Mouse (Mus musculus) hindbrain, embryonic 15.5 days (tissue): Measurements from ENCODE around the gene Zkscan2. TPM values are rescaled to one million over a fixed set of nuclear protein-coding genes. Genes with fewer than 3 reads are reported as not detected.

ENCODE experiments used
- ATAC-seq: fragments of 200-750 bp; cut with Nextera tagmentation; 2 replicates; pipeline ENCODE4 v1.8.0; 2017; ENCODE audit warnings: low read depth, moderate number of reproducible peaks, moderate TSS enrichment; ENCODE audit not compliant: low FRiP score
- H3K27ac ChIP-seq: fragments of 300-500 bp; sonication (generic); replicated peaks from 2 replicates; pipeline ENCODE4 v1.5.1; 2015; ENCODE audit warnings: mild to moderate bottlenecking, inconsistent platforms
- H3K27me3 ChIP-seq: fragments of 300-500 bp; sonication (generic); 2 replicates; pipeline ENCODE4 v1.6.1; 2015; ENCODE audit warnings: control low read depth, inconsistent platforms
- H3K36me3 ChIP-seq: fragments of 300-500 bp; sonication (generic); 2 replicates; pipeline ENCODE4 v1.6.1; 2015; ENCODE audit warnings: control low read depth, inconsistent platforms
- H3K4me1 ChIP-seq: fragments of 300-500 bp; sonication (generic); replicated peaks from 2 replicates; pipeline ENCODE4 v1.6.1; 2015; ENCODE audit warnings: control low read depth, inconsistent platforms
- H3K4me2 ChIP-seq: fragments of 300-500 bp; sonication (generic); 2 replicates; pipeline ENCODE4 v1.6.1; 2015; ENCODE audit warnings: moderate library complexity, mild to moderate bottlenecking, inconsistent platforms
- H3K4me3 ChIP-seq: fragments of 300-500 bp; sonication (generic); 2 replicates; pipeline ENCODE4 v1.5.1; 2015; ENCODE audit warnings: mild to moderate bottlenecking, inconsistent platforms
- H3K9ac ChIP-seq: fragments of 300-500 bp; sonication (generic); 2 replicates; pipeline ENCODE4 v1.6.1; 2015; ENCODE audit warnings: inconsistent platforms
- H3K9me3 ChIP-seq: fragments of 300-500 bp; sonication (generic); 2 replicates; pipeline ENCODE4 v1.6.1; 2016; ENCODE audit warnings: control low read depth, inconsistent platforms
- WGBS: fragments of 180-500 bp; shearing (Covaris S2); methylation state at CpG from one replicate; pipeline ENCODE4 v1.1.7; 2015; 5-methylcytosine and 5-hydroxymethylcytosine counted together
- polyA plus RNA-seq: library from polyadenylated mRNA; unstranded; fragments of >200 nt; fragmentation: Nextera tagmentation; extraction: Ambion mirVana; gene quantifications from 2 replicates; pipeline ENCODE4 v1.2.1, GENCODE M21; 2015

Gene Zkscan2
- 11.4 and 12.6 TPM in 2 replicates for polyA plus RNA-seq

- Histone ChIP-seq H3K4me1 (peaks cover 28% of the 10 kb centered on the region), H3K36me3 (peaks cover 19% of the 10 kb centered on the region; the same call in 1 of the 2 replicates), H3K4me3 (peak within 1 kb of the TSS; percentile 69), H3K27ac (peak within 1 kb of the TSS; percentile 97), H3K9ac (peak within 1 kb of the TSS; percentile 89), H3K9me3 (no peaks in the 10 kb centered on the region), H3K27me3 (no peaks in the 10 kb centered on the region), H3K4me2 (peak within 1 kb of the TSS; percentile 75)
- peak; percentile 95 for ATAC-seq
- WGBS, result under 1% methylated on average over 70 of the region's 71 CpGs
Observed at GRCm38 (mm10) chr7:123500239-123501219, at the start of gene Zkscan2. Gene Zkscan2 (minus strand): TSS chr7:123500449.

GRCm38 (mm10) chr7:123529190-123529589 lies 28.9 kb upstream of the Zkscan2 start:
- Histone ChIP-seq H3K9ac (no peak overlapping the region), H3K27me3 (no peaks in the 10 kb centered on the region), H3K4me2 (no peak overlapping the region), H3K27ac (no peak overlapping the region), H3K9me3 (no peaks in the 10 kb centered on the region), H3K4me1 (peaks cover 4% of the 10 kb centered on the region), H3K4me3 (no peak overlapping the region), H3K36me3 (no peaks in the 10 kb centered on the region)
- 91% methylated on average over 3 of the region's 3 CpGs for WGBS
- no peak for ATAC-seq

GRCm38 (mm10) chr7:123525761-123526160 lies 25.5 kb upstream of the Zkscan2 start:
- H3K9ac ChIP-seq, result no peak overlapping the region
- H3K27ac ChIP-seq, result no peak overlapping the region
- H3K9me3 ChIP-seq, result no peaks in the 10 kb centered on the region
- no peaks in the 10 kb centered on the region for H3K27me3 ChIP-seq
- H3K4me3 ChIP-seq, result no peak overlapping the region
- peaks cover 4% of the 10 kb centered on the region for H3K4me1 ChIP-seq
- no peaks in the 10 kb centered on the region for H3K36me3 ChIP-seq
- no peak for ATAC-seq
- H3K4me2 ChIP-seq, result no peak overlapping the region
- 53% methylated on average over 10 of the region's 10 CpGs for WGBS

- Histone ChIP-seq H3K36me3 (no peaks in the 10 kb centered on the region), H3K27me3 (no peaks in the 10 kb centered on the region), H3K27ac (no peak overlapping the region), H3K9ac (no peak overlapping the region), H3K9me3 (no peaks in the 10 kb centered on the region), H3K4me2 (0 out of 2 replicates have a peak overlapping the region, but pooled peaks have one; percentile 12), H3K4me3 (no peak overlapping the region), H3K4me1 (peaks cover 4% of the 10 kb centered on the region)
- ATAC-seq, result peak; percentile 68
- WGBS, result 23% methylated on average over 8 of the region's 8 CpGs
Observed at GRCm38 (mm10) chr7:123524218-123524861, 24.1 kb upstream of the Zkscan2 start.

GRCm38 (mm10) chr7:123507946-123508345 lies 7.7 kb upstream of the Zkscan2 start:
- Histone ChIP-seq H3K4me1 (no peaks in the 10 kb centered on the region), H3K4me3 (no peak overlapping the region), H3K9ac (no peak overlapping the region), H3K27me3 (no peaks in the 10 kb centered on the region), H3K27ac (no peak overlapping the region), H3K36me3 (no peaks in the 10 kb centered on the region), H3K9me3 (no peaks in the 10 kb centered on the region), H3K4me2 (no peak overlapping the region)
- no peak for ATAC-seq
- WGBS, result 68% methylated on average over 7 of the region's 7 CpGs

GRCm38 (mm10) chr7:123503358-123503757 lies 3.1 kb upstream of the Zkscan2 start:
- no peak overlapping the region for H3K27ac ChIP-seq
- no peak overlapping the region for H3K9ac ChIP-seq
- WGBS, result 30% methylated on average over 1 of the region's 1 CpGs
- H3K9me3 ChIP-seq, result no peaks in the 10 kb centered on the region
- no peaks in the 10 kb centered on the region for H3K27me3 ChIP-seq
- H3K4me2 ChIP-seq, result no peak overlapping the region
- H3K36me3 ChIP-seq, result no peaks in the 10 kb centered on the region
- no peak for ATAC-seq
- peaks cover 24% of the 10 kb centered on the region for H3K4me1 ChIP-seq
- no peak overlapping the region for H3K4me3 ChIP-seq

- peaks cover 25% of the 10 kb centered on the region; the same call in 1 of the 2 replicates for H3K36me3 ChIP-seq
- H3K4me2 ChIP-seq, result peak overlapping the region; percentile 75
- ATAC-seq, result no peak; the same call in 1 of the 2 replicates
- H3K27ac ChIP-seq, result peak overlapping the region; percentile 97
- peaks cover 28% of the 10 kb centered on the region for H3K4me1 ChIP-seq
- H3K9ac ChIP-seq, result peak overlapping the region; percentile 89
- 29% methylated on average over 19 of the region's 19 CpGs for WGBS
- H3K27me3 ChIP-seq, result no peaks in the 10 kb centered on the region
- peak overlapping the region; percentile 69 for H3K4me3 ChIP-seq
- no peaks in the 10 kb centered on the region for H3K9me3 ChIP-seq
Observed at GRCm38 (mm10) chr7:123499481-123500238, 589 bp downstream of the Zkscan2 start.

GRCm38 (mm10) chr7:123487703-123488102 lies 12.5 kb downstream of the Zkscan2 start:
- no peak overlapping the region for H3K4me3 ChIP-seq
- WGBS, result 78% methylated on average over 5 of the region's 5 CpGs
- H3K9me3 ChIP-seq, result no peaks in the 10 kb centered on the region
- H3K4me1 ChIP-seq, result no peaks in the 10 kb centered on the region
- H3K27ac ChIP-seq, result no peak overlapping the region
- ATAC-seq, result no peak
- H3K36me3 ChIP-seq, result peaks cover 48% of the 10 kb centered on the region
- no peak overlapping the region for H3K9ac ChIP-seq
- H3K27me3 ChIP-seq, result no peaks in the 10 kb centered on the region
- no peak overlapping the region for H3K4me2 ChIP-seq

- WGBS, result 94% methylated on average over 1 of the region's 1 CpGs
- H3K4me1 ChIP-seq, result no peaks in the 10 kb centered on the region
Observed at GRCm38 (mm10) chr7:123467961-123468360, 32.3 kb downstream of the Zkscan2 start.

GRCm38 (mm10) chr7:123465692-123466387 lies 34.4 kb downstream of the Zkscan2 start:
- Histone ChIP-seq H3K4me2 (no peak overlapping the region), H3K9ac (no peak overlapping the region), H3K36me3 (no peaks in the 10 kb centered on the region), H3K9me3 (no peaks in the 10 kb centered on the region), H3K4me1 (no peaks in the 10 kb centered on the region), H3K27ac (no peak overlapping the region), H3K27me3 (no peaks in the 10 kb centered on the region), H3K4me3 (no peak overlapping the region)
- WGBS, result 37% methylated on average over 6 of the region's 6 CpGs
- peak; percentile 81; the same call in 1 of the 2 replicates for ATAC-seq

More at GRCm38 (mm10) chr7:123467961-123468360, 32.3 kb downstream of the Zkscan2 start:
- Histone ChIP-seq H3K27me3 (no peaks in the 10 kb centered on the region), H3K9me3 (no peaks in the 10 kb centered on the region), H3K9ac (no peak overlapping the region), H3K27ac (no peak overlapping the region), H3K4me3 (no peak overlapping the region), H3K36me3 (no peaks in the 10 kb centered on the region), H3K4me2 (no peak overlapping the region)
- no peak for ATAC-seq

GRCm38 (mm10) chr7:123463569-123463968 lies 36.7 kb downstream of the Zkscan2 start:
- 91% methylated on average over 4 of the region's 4 CpGs for WGBS
- Histone ChIP-seq H3K36me3 (no peaks in the 10 kb centered on the region), H3K4me1 (no peaks in the 10 kb centered on the region), H3K4me3 (no peak overlapping the region), H3K9me3 (no peaks in the 10 kb centered on the region), H3K9ac (no peak overlapping the region), H3K27ac (no peak overlapping the region), H3K4me2 (no peak overlapping the region), H3K27me3 (no peaks in the 10 kb centered on the region)
- no peak for ATAC-seq
